Mouse (Mus musculus): ENCODE results near the gene Tesk2. TPM values are rescaled to one million over a fixed set of nuclear protein-coding genes. Genes with fewer than 3 reads are reported as not detected.

The Tesk2 gene
- polyA plus RNA-seq, 1 experiment from 2014 or later = 2.6 TPM

GRCm38 (mm10) chr4:116721098-116721628, 415 bp downstream of the Tesk2 start:
- peaks cover 21% of the 10 kb centered on the region for H3K4me1 ChIP-seq
- H3K4me2 ChIP-seq = peak overlapping the region; percentile 97
- H3K9me3 ChIP-seq (replicated peaks) = no peaks in the 10 kb centered on the region
- peak; percentile 58; the same call in 1 of the 2 replicates for ATAC-seq
- WGBS (ENCODE audit: insufficient replicate concordance) = 2% methylated on average over 29 of the region's 29 CpGs
- peak overlapping the region; percentile 83 for H3K9ac ChIP-seq
- peak overlapping the region; percentile 73 for H3K27ac ChIP-seq
- H3K4me3 ChIP-seq = peak overlapping the region; percentile 77
- no peaks in the 10 kb centered on the region for H3K27me3 ChIP-seq (replicated peaks)
- peaks cover 4% of the 10 kb centered on the region for H3K36me3 ChIP-seq

DNA sequence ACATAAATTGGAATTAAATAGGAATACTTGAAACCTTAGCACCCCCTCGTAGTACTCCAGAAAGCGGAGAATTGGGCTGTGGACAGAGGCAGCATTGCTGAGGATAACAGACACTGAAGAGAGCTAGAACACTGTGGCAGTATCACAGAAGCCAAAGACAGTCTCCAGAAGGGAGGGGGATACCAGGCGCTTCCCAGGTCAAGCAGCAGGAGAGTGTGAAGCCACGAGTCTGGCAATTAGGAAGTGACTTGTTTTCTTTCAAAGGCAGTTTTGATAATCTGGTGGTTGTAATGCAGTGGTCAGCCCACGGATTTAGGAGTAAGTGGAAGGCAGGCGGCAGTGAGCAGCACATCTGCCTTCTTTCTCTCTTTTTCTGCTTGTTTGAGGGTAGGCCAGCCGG, 1.5 kb downstream of the Tesk2 start:
- Histone ChIP-seq H3K4me2 (peak overlapping the region; percentile 1; the same call in 1 of the 2 replicates), H3K27ac (no peak overlapping the region), H3K4me3 (no peak overlapping the region), H3K4me1 (peaks cover 21% of the 10 kb centered on the region), H3K27me3 (replicated peaks) (no peaks in the 10 kb centered on the region), H3K9me3 (replicated peaks) (no peaks in the 10 kb centered on the region), H3K9ac (no peak overlapping the region), H3K36me3 (no peaks in the 10 kb centered on the region)
- 42% methylated on average over 7 of the region's 7 CpGs for WGBS (ENCODE audit: insufficient replicate concordance)
- ATAC-seq = no peak

DNA sequence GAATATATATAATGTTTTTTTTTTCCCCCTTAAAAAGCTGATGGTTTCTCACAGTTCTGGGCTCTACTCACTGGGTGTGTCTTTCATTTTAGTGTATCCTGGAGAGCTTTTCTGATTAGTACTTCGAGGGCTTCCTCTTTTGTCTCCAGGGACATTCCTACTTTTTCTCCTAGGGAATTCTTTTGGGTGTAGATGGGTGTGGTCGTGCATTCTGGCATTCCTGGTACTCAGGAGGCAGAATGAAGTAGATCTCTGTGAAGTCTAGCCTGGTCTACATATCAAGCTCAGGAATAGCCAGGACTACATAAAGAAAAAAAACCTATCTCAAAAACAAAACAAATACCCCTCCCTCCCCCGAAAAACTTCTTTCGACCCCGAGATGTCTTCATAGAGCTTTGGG, 4.7 kb downstream of the Tesk2 start:
- no peak for ATAC-seq
- Histone ChIP-seq H3K27me3 (replicated peaks) (no peaks in the 10 kb centered on the region), H3K4me1 (peaks cover 17% of the 10 kb centered on the region; the same call in 1 of the 2 replicates), H3K9ac (no peak overlapping the region), H3K4me2 (no peak overlapping the region), H3K4me3 (no peak overlapping the region), H3K9me3 (replicated peaks) (no peaks in the 10 kb centered on the region), H3K36me3 (no peaks in the 10 kb centered on the region), H3K27ac (no peak overlapping the region)
- WGBS (ENCODE audit: insufficient replicate concordance) = 67% methylated on average over 5 of the region's 5 CpGs

GRCm38 (mm10) chr4:116727401-116727800, 6.7 kb downstream of the Tesk2 start:
- Histone ChIP-seq H3K36me3 (no peaks in the 10 kb centered on the region), H3K9me3 (replicated peaks) (no peaks in the 10 kb centered on the region), H3K4me1 (0 out of 2 replicates have a peak, but pooled peaks cover 4% of the 10 kb centered on the region), H3K27ac (no peak overlapping the region), H3K4me2 (no peak overlapping the region), H3K4me3 (no peak overlapping the region), H3K27me3 (replicated peaks) (no peaks in the 10 kb centered on the region), H3K9ac (no peak overlapping the region)
- no peak for ATAC-seq
- WGBS (ENCODE audit: insufficient replicate concordance) = 62% methylated on average over 3 of the region's 3 CpGs

GRCm38 (mm10) chr4:116729532-116729931, 8.8 kb downstream of the Tesk2 start:
- no peak for ATAC-seq
- Histone ChIP-seq H3K4me2 (no peak overlapping the region), H3K9me3 (replicated peaks) (no peaks in the 10 kb centered on the region), H3K27me3 (replicated peaks) (no peaks in the 10 kb centered on the region), H3K4me1 (0 out of 2 replicates have a peak, but pooled peaks cover 4% of the 10 kb centered on the region), H3K36me3 (no peaks in the 10 kb centered on the region), H3K27ac (no peak overlapping the region), H3K9ac (no peak overlapping the region), H3K4me3 (no peak overlapping the region)
- 75% methylated on average over 3 of the region's 3 CpGs for WGBS (ENCODE audit: insufficient replicate concordance)

GRCm38 (mm10) chr4:116731077-116731476, 10.3 kb downstream of the Tesk2 start:
- H3K4me1 ChIP-seq = 0 out of 2 replicates have a peak, but pooled peaks cover 4% of the 10 kb centered on the region
- no peak overlapping the region for H3K27ac ChIP-seq
- H3K36me3 ChIP-seq = no peaks in the 10 kb centered on the region
- WGBS (ENCODE audit: insufficient replicate concordance) = 57% methylated on average over 9 of the region's 9 CpGs
- ATAC-seq = no peak
- H3K4me2 ChIP-seq = no peak overlapping the region
- no peak overlapping the region for H3K9ac ChIP-seq
- H3K4me3 ChIP-seq = no peak overlapping the region
- H3K9me3 ChIP-seq (replicated peaks) = no peaks in the 10 kb centered on the region
- no peaks in the 10 kb centered on the region for H3K27me3 ChIP-seq (replicated peaks)

DNA sequence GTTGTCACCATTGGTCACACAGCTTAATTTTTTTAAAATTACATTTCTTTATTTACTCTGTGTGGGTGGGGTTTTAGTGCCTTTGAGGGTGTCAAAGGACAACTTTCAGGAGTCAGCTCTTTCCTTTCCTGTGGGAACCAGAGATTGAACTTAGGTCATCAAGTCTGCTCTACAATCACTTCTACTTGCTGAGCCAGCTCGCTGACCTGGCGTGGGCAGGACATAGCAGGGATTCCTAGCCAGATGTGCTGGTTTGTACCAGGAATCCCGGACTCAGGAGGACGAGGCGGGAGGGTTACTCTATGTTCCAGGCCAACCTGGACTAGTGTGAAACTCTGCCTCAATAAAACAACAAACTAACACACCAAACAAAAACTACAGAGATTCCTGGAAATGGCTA, 11.6 kb downstream of the Tesk2 start:
- Histone ChIP-seq H3K27ac (no peak overlapping the region), H3K27me3 (replicated peaks) (no peaks in the 10 kb centered on the region), H3K9me3 (replicated peaks) (no peaks in the 10 kb centered on the region), H3K9ac (no peak overlapping the region), H3K4me3 (no peak overlapping the region), H3K4me2 (no peak overlapping the region), H3K36me3 (no peaks in the 10 kb centered on the region), H3K4me1 (0 out of 2 replicates have a peak, but pooled peaks cover 4% of the 10 kb centered on the region)
- 75% methylated on average over 5 of the region's 5 CpGs for WGBS (ENCODE audit: insufficient replicate concordance)
- ATAC-seq = no peak

DNA sequence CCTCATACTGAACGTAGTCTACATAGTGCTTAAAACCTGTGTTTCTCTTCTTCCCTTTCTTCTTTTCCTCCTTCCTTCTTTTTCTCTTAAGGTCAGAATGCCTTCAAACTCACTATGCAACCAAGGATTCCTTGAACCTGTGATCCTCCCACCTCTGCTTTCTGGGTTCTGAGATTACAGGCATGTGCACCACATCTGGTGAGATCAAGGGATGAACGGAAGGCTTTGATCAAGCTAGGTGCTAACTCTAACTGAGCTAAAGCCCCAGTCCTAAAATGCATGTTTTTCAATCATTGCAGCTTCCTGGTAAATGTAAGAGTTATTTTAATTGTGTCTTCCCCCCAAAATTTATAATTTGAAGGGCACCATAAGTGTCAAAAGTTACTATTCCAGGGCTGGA, 14.2 kb downstream of the Tesk2 start:
- Histone ChIP-seq H3K27ac (no peak overlapping the region), H3K9ac (no peak overlapping the region), H3K36me3 (no peaks in the 10 kb centered on the region), H3K4me1 (no peaks in the 10 kb centered on the region), H3K4me3 (no peak overlapping the region), H3K4me2 (no peak overlapping the region), H3K9me3 (replicated peaks) (no peaks in the 10 kb centered on the region), H3K27me3 (replicated peaks) (no peaks in the 10 kb centered on the region)
- WGBS (ENCODE audit: insufficient replicate concordance) = 53% methylated on average over 2 of the region's 2 CpGs
- no peak for ATAC-seq

DNA sequence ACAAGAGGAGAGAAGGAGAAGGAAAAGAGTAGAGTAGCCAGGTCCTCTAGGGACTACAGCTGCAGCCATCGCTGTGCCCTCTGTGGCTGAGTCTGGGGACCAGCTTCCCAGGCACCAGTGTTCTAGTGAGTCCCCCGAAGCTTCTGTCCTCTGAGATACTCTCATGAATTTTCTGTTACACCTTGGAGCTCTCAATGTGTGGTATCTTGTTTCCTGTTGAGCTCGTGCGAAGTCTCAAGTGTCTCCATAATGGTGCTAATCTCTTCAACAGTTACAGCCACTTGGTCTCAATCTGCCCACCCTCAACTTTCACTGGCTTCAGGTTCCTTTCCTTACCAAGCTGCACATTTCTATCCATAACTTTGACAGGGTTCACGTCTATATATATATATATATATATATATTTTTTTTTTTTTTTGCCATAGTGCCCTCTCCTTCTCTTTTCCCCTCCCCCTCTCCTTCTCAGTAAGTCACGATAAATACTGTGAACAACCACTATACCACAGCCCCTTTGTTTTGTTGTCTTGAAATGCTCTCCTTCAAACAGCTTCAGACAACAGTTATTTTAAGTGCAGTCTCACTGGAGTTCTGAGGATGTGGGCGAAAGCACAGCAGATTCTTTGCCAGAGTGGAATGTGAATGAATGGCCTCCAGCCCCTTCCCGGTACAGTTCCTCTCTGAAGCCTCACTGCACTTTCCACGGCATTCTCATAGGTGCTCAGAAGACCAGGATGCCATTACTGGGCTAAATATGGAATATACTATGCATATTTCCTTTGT, 18.4 kb downstream of the Tesk2 start:
- no peak for ATAC-seq
- H3K9ac ChIP-seq = no peak overlapping the region
- no peaks in the 10 kb centered on the region for H3K9me3 ChIP-seq (replicated peaks)
- 45% methylated on average over 9 of the region's 9 CpGs for WGBS (ENCODE audit: insufficient replicate concordance)
- H3K4me2 ChIP-seq = no peak overlapping the region
- no peak overlapping the region for H3K27ac ChIP-seq
- no peaks in the 10 kb centered on the region for H3K27me3 ChIP-seq (replicated peaks)
- no peak overlapping the region for H3K4me3 ChIP-seq
- no peaks in the 10 kb centered on the region for H3K4me1 ChIP-seq
- H3K36me3 ChIP-seq = no peaks in the 10 kb centered on the region

DNA sequence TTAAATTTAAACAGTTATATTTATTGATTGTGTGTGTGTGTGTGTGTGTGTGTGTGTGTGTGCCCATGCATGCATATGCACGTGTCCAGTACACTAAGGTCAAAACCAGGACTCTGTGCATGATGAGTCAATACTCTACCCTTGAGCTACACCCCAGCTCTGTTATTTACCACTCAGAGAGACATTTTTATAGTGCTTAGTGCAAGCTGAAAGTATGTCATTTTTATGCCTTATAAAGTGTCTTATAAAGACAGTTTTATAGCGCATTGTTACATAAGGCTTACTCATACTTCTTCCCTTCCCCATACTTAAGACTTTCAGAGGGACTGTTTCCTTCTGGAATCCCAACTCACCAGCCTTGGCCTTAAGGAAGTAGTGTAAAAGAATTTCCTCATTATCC, 29.0 kb downstream of the Tesk2 start:
- no peak for ATAC-seq
- Histone ChIP-seq H3K9ac (no peak overlapping the region), H3K36me3 (no peaks in the 10 kb centered on the region), H3K4me1 (peaks cover 5% of the 10 kb centered on the region; the same call in 1 of the 2 replicates), H3K27me3 (replicated peaks) (no peaks in the 10 kb centered on the region), H3K4me3 (no peak overlapping the region), H3K4me2 (no peak overlapping the region), H3K9me3 (replicated peaks) (no peaks in the 10 kb centered on the region), H3K27ac (no peak overlapping the region)
- 74% methylated on average over 2 of the region's 2 CpGs for WGBS (ENCODE audit: insufficient replicate concordance)

DNA sequence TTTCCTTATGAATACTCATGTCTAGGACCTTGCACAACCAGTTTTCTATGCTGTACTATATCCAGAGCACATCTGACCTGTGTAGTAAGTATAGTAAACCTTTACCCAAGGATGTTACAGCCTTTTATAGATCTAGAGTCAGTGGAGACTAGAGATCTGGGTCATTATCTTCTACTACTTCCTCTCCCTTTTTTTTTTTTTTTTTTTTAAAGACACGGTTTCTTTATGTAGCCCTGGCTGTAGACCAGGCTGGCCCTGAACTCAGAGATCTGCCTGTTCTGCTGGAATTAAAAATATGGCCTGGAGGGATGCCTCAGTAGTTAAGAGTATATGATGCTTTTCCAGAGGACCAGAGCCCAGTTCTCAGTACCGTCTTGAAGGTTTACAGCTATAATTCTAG, 41.2 kb downstream of the Tesk2 start:
- WGBS (ENCODE audit: insufficient replicate concordance) = 53% methylated on average over 2 of the region's 2 CpGs
- no peaks in the 10 kb centered on the region for H3K9me3 ChIP-seq (replicated peaks)
- no peaks in the 10 kb centered on the region for H3K4me1 ChIP-seq
- H3K36me3 ChIP-seq = no peaks in the 10 kb centered on the region
- no peak for ATAC-seq
- no peak overlapping the region for H3K27ac ChIP-seq
- no peaks in the 10 kb centered on the region for H3K27me3 ChIP-seq (replicated peaks)
- no peak overlapping the region for H3K4me3 ChIP-seq
- no peak overlapping the region for H3K9ac ChIP-seq
- H3K4me2 ChIP-seq = no peak overlapping the region

- ATAC-seq = no peak
- WGBS (ENCODE audit: insufficient replicate concordance) = 71% methylated on average over 5 of the region's 5 CpGs
- Histone ChIP-seq H3K27me3 (replicated peaks) (no peaks in the 10 kb centered on the region), H3K4me2 (no peak overlapping the region), H3K27ac (no peak overlapping the region), H3K4me1 (peaks cover 10% of the 10 kb centered on the region), H3K36me3 (no peaks in the 10 kb centered on the region), H3K9ac (no peak overlapping the region), H3K4me3 (no peak overlapping the region), H3K9me3 (replicated peaks) (no peaks in the 10 kb centered on the region)
Observed at GRCm38 (mm10) chr4:116764001-116764400, 43.3 kb downstream of the Tesk2 start.
